Mouse (Mus musculus) limb, embryonic 12.5 days (tissue): ENCODE measurements around the gene Lao1. TPM values are rescaled to one million over a fixed set of nuclear protein-coding genes. Genes with fewer than 3 reads are reported as not detected.

Experiments
- ATAC-seq: fragments of 200-750 bp; cut with Nextera tagmentation; 2 replicates; pipeline ENCODE4 v1.8.0; 2017; ENCODE audit warnings: low read depth, moderate TSS enrichment; ENCODE audit not compliant: insufficient number of reproducible peaks, insufficient read depth, low FRiP score, low TSS enrichment
- H3K27ac ChIP-seq: fragments of 300-500 bp; sonication (generic); 2 replicates; pipeline ENCODE4 v1.5.1; 2016; ENCODE audit warnings: mild to moderate bottlenecking, moderate library complexity
- H3K27me3 ChIP-seq: fragments of 300-500 bp; sonication (generic); 2 replicates; pipeline ENCODE4 v1.6.1; 2016; ENCODE audit warnings: mild to moderate bottlenecking, moderate library complexity
- H3K36me3 ChIP-seq: fragments of 300-500 bp; sonication (generic); 2 replicates; pipeline ENCODE4 v1.6.1; 2016; ENCODE audit warnings: mild to moderate bottlenecking, moderate library complexity
- H3K4me1 ChIP-seq: fragments of 300-500 bp; sonication (generic); replicated peaks from 2 replicates; pipeline ENCODE4 v1.6.1; 2016
- H3K4me2 ChIP-seq: fragments of 300-500 bp; sonication (generic); 2 replicates; pipeline ENCODE4 v1.6.1; 2016; ENCODE audit warnings: mild to moderate bottlenecking, moderate library complexity
- H3K4me3 ChIP-seq: fragments of 300-500 bp; sonication (generic); replicated peaks from 2 replicates; pipeline ENCODE4 v1.5.1; 2016; ENCODE audit warnings: mild to moderate bottlenecking
- H3K9ac ChIP-seq: fragments of 300-500 bp; sonication (generic); replicated peaks from 2 replicates; pipeline ENCODE4 v1.6.1; 2016; ENCODE audit warnings: mild to moderate bottlenecking, moderate library complexity
- H3K9me3 ChIP-seq: fragments of 300-500 bp; sonication (generic); 2 replicates; pipeline ENCODE4 v1.6.1; 2016; ENCODE audit warnings: mild to moderate bottlenecking, moderate library complexity
- WGBS: fragments of 180-500 bp; shearing (Covaris S2); methylation state at CpG from one replicate; pipeline ENCODE4 v1.1.7; 2016; 5-methylcytosine and 5-hydroxymethylcytosine counted together
- polyA plus RNA-seq: library from polyadenylated mRNA; unstranded; fragments of >200 nt; fragmentation: Nextera tagmentation; extraction: Ambion mirVana; gene quantifications from 2 replicates; pipeline ENCODE4 v1.2.1, GENCODE M21; 2016

Gene Lao1
- polyA plus RNA-seq, 1 experiment from 2014 or later, result not detected

DNA sequence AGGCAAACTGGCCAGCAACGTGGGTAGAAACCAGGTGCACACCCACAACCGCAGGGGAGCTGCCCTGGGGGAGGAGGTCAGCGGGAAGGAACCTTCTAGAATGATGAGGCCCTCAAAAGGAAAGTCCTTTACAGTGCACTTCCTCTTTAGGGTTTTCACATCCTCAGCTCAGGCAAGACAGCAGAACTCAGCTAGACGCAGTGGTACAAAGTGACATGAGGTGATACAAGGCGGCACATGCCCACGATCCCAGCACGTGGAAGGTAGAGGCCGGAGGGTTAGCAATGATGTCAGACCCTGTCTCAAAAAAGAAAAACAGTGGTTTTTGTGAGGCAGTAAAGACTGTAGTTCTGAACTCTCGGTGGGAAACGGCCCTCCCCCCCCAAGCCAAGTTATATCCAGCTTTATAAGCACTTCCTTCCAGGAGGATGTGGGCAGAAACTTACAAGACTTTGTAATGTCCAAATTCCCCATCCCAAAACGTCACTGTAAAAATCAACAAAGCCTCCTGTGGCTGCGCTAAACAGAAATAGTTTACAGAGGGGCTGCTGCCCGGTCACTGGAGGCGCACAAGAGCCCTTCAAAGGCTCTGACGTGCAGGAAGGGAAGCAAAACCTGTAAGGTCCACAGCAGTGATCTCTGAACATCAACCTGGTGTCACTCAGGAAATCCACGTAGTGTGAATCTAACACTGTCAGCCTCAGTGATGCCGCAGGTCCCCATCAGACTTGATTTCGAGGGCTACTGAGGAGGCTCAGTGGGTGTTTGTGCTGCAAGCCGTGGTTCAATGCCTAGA is 38.5 kb downstream of the Lao1 start:
- Histone ChIP-seq H3K27ac (no peak overlapping the region), H3K4me2 (no peak overlapping the region), H3K4me3 (no peak overlapping the region), H3K9me3 (peaks cover 8% of the 10 kb centered on the region), H3K4me1 (peaks cover 8% of the 10 kb centered on the region; the same call in 1 of the 2 replicates), H3K36me3 (no peaks in the 10 kb centered on the region), H3K27me3 (peaks cover 4% of the 10 kb centered on the region; the same call in 1 of the 2 replicates), H3K9ac (no peak overlapping the region)
- no peak for ATAC-seq
- 66% methylated on average over 19 of the region's 19 CpGs for WGBS

DNA sequence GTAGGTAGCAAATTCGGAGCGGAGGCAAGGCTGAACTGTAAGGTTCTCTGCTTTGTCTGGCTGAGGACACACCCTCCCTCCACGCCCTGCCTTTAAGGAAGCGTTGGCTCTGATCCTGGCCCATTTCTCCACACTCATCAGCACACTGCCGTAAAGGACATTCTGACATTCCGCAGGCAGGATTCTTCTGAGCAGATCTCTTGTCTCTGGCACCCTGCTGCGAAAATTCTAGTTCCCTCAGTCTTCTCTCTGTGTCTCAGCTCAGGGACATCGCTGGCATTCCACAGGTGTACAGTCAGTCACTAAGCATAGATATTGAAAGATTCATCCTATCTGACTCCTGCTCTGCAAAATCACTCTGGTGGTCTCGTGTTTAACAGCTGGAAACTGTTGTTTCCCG is 40.3 kb downstream of the Lao1 start:
- WGBS, result 62% methylated on average over 10 of the region's 10 CpGs
- Histone ChIP-seq H3K4me2 (no peak overlapping the region), H3K9ac (no peak overlapping the region), H3K4me1 (peaks cover 8% of the 10 kb centered on the region; the same call in 1 of the 2 replicates), H3K9me3 (no peaks in the 10 kb centered on the region), H3K4me3 (no peak overlapping the region), H3K36me3 (no peaks in the 10 kb centered on the region), H3K27ac (no peak overlapping the region), H3K27me3 (peaks cover 4% of the 10 kb centered on the region; the same call in 1 of the 2 replicates)
- ATAC-seq, result no peak

DNA sequence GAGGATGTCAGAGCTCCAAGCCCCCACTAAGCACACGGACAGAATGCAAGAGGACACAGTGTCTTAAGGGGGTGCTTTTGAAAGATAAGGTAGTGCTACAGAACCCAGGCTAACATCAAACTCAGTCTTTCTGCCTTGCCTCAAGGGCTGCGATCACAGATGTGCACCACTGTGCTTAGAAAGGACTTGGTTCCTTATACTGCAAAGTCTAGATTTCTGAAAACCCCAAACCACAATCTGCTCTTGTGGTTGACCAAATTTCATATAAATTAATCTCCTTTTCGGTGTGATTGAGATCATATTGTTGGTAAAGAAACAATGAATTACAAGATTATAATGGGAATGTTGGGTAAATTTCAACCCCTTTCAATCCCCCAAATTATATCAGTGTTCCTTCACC is 41.1 kb downstream of the Lao1 start:
- no peak for ATAC-seq
- Histone ChIP-seq H3K4me1 (peaks cover 8% of the 10 kb centered on the region; the same call in 1 of the 2 replicates), H3K9ac (no peak overlapping the region), H3K9me3 (no peaks in the 10 kb centered on the region), H3K27me3 (peaks cover 4% of the 10 kb centered on the region; the same call in 1 of the 2 replicates), H3K27ac (no peak overlapping the region), H3K4me3 (no peak overlapping the region), H3K36me3 (no peaks in the 10 kb centered on the region), H3K4me2 (no peak overlapping the region)
- WGBS, result 81% methylated on average over 3 of the region's 3 CpGs

DNA sequence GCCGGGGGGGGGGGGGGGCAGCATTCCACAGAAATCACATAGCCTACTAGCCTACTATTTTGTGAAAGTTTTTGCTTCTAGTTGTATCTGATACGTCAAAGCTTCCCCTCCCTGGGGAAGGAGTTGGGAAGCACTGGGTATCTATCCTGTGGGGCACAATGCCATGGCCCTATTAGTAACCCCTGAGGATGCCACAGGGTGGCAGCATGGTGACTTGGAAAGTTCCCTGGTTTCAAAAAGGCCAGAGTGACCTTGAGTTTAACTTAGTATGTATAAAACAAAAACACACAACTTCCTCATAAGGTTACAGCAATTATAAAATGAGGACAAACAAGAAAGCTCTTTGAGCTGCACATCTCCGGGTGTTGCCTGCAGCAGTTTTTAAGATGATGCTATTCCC is 42.8 kb downstream of the Lao1 start:
- Histone ChIP-seq H3K9ac (no peak overlapping the region), H3K27ac (no peak overlapping the region), H3K9me3 (no peaks in the 10 kb centered on the region), H3K36me3 (no peaks in the 10 kb centered on the region), H3K4me1 (peaks cover 13% of the 10 kb centered on the region; the same call in 1 of the 2 replicates), H3K4me2 (no peak overlapping the region), H3K27me3 (peaks cover 4% of the 10 kb centered on the region; the same call in 1 of the 2 replicates), H3K4me3 (no peak overlapping the region)
- ATAC-seq, result no peak
- WGBS, result 78% methylated on average over 3 of the region's 3 CpGs

DNA sequence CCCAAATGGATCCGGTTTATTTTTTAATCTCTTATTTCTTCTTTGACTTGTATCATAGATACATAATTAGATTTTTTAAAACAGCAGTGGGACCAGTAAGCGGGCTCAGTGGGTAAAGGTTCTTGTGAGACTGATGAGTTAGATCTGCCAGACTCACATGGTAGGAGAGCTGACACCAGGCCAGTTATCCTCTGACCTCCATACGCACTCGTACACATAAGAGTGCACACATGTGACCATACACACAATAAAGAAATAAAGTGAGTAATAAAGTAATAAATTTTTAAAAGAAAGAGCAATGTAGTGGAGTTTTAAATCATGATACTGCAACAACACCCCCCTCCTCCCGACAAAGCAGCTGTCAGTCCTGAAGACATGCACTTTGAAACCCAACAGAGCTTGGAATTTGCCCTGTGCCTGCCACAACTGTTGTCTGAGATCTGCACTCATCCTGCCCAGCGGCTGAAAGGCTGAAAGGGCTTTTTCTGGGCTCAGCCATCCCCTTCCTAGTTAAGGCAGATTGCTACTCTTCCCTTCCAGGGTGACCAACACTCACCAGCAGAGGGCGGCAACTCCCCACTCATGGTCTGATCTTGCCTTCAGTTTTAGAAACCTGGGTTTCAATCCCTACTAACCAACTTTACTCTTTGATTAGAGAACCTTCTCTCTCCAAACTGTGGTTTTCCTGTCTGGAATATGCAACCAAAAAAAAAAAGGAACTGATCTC is 43.4 kb downstream of the Lao1 start:
- Histone ChIP-seq H3K27me3 (peaks cover 4% of the 10 kb centered on the region; the same call in 1 of the 2 replicates), H3K9ac (no peak overlapping the region), H3K4me2 (no peak overlapping the region), H3K36me3 (no peaks in the 10 kb centered on the region), H3K4me1 (peaks cover 11% of the 10 kb centered on the region; the same call in 1 of the 2 replicates), H3K9me3 (no peaks in the 10 kb centered on the region), H3K27ac (no peak overlapping the region), H3K4me3 (no peak overlapping the region)
- 45% methylated on average over 7 of the region's 7 CpGs for WGBS
- ATAC-seq, result peak; percentile 67; the same call in 1 of the 2 replicates

DNA sequence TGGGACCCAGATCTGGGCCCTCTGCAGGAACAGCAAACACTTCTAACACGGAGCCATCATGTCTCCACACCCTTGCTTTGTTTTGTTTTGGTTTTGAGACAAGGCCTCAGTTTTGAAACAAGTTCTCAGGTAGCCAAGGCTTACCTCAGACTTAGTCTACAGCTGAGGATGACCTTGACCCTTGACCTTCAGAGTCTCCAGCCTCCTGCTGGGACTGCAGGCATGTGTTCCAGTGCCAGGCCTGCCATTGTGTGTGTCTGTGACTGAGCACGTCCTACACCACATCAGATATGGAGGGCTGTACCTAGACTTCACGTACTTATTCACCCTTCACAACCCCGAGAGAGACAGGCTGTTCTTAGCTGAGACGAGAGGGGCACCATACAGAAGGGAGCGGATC is 46.2 kb downstream of the Lao1 start:
- no peak overlapping the region for H3K27ac ChIP-seq
- H3K27me3 ChIP-seq, result no peaks in the 10 kb centered on the region
- no peak for ATAC-seq
- H3K9ac ChIP-seq, result no peak overlapping the region
- no peaks in the 10 kb centered on the region for H3K9me3 ChIP-seq
- H3K36me3 ChIP-seq, result no peaks in the 10 kb centered on the region
- no peak overlapping the region for H3K4me3 ChIP-seq
- peaks cover 9% of the 10 kb centered on the region; the same call in 1 of the 2 replicates for H3K4me1 ChIP-seq
- H3K4me2 ChIP-seq, result no peak overlapping the region
- WGBS, result 86% methylated on average over 6 of the region's 6 CpGs

DNA sequence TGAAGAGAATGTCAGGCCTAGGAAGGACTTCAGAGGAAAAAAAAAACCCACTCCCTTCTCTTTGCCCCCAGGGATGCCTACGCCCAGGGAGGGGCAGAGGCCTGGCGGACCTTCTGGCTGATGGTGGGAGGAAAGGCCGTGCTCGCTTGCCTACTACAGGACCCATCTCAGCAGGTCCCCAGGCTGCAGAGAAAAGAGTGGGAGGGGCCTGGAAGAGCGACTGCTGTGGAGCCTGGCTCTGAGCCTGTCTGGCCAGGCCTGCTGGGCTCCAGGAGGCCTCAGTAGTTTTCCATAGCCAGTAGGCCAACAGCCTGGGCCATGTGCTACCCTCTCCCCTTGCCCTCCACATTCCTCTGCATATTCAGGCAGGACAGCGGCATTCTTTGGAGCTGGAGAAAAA is 47.1 kb downstream of the Lao1 start:
- H3K4me1 ChIP-seq, result peaks cover 9% of the 10 kb centered on the region; the same call in 1 of the 2 replicates
- H3K4me3 ChIP-seq, result no peak overlapping the region
- no peaks in the 10 kb centered on the region for H3K36me3 ChIP-seq
- no peak overlapping the region for H3K27ac ChIP-seq
- 35% methylated on average over 6 of the region's 6 CpGs for WGBS
- ATAC-seq, result no peak
- no peak overlapping the region for H3K4me2 ChIP-seq
- no peaks in the 10 kb centered on the region for H3K9me3 ChIP-seq
- no peak overlapping the region for H3K9ac ChIP-seq
- H3K27me3 ChIP-seq, result no peaks in the 10 kb centered on the region

DNA sequence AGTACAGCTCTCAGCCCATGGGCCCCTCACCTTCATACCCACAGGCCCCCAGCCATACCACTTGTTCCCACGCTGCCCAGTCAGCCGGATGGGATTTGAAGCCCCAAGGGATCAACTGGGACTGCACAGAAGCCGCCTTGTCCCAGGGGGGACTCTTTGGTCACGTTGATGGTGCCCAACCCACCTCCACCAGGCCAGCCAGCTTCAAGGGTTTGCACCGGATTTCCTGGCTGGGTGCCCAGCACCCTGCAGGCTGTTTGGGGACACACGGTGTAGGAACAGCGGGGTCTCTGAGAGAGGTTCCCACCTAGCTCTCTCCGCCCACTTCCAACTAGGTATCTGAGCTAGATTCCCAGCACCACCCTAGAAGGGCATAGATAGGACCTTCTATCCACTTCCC is 48.4 kb downstream of the Lao1 start:
- no peak for ATAC-seq
- H3K36me3 ChIP-seq, result no peaks in the 10 kb centered on the region
- no peak overlapping the region for H3K4me2 ChIP-seq
- no peak overlapping the region for H3K4me3 ChIP-seq
- H3K27ac ChIP-seq, result no peak overlapping the region
- 77% methylated on average over 8 of the region's 8 CpGs for WGBS
- peaks cover 9% of the 10 kb centered on the region; the same call in 1 of the 2 replicates for H3K4me1 ChIP-seq
- H3K9ac ChIP-seq, result no peak overlapping the region
- H3K9me3 ChIP-seq, result no peaks in the 10 kb centered on the region
- no peaks in the 10 kb centered on the region for H3K27me3 ChIP-seq

DNA sequence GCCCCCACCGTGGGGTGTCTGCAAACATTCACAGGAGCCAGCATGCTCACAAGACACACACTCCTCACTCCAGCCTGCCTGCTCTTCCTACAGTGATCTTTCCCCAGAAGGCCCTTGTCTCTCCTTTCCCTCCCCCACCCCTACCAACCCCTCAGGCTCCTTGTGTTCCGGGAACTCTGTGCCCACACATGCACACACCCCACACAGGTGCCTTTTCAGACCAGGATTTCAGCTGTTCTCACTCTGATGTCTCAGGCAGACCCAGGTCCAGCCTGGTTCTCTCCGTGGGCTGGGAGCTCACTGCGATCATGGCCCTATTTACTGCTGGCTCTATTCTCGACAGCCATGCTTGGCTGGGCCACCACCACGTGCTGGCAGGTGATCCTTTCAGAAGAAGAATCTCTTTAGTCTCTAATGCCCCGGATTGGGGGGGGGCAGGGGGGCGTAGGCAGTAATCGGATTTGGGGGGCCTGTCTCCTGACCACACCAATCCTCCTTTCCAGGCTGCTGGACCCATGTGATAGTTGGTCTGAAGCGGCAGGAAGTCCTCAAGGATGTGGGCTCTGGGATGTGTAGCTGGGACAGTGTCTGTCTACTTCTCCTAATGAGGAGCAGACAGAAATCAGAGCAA is 49.8 kb downstream of the Lao1 start:
- Histone ChIP-seq H3K9me3 (no peaks in the 10 kb centered on the region), H3K4me2 (no peak overlapping the region), H3K4me1 (peaks cover 9% of the 10 kb centered on the region; the same call in 1 of the 2 replicates), H3K9ac (no peak overlapping the region), H3K27me3 (no peaks in the 10 kb centered on the region), H3K4me3 (no peak overlapping the region), H3K27ac (no peak overlapping the region), H3K36me3 (no peaks in the 10 kb centered on the region)
- WGBS, result 63% methylated on average over 10 of the region's 10 CpGs
- ATAC-seq, result no peak

DNA sequence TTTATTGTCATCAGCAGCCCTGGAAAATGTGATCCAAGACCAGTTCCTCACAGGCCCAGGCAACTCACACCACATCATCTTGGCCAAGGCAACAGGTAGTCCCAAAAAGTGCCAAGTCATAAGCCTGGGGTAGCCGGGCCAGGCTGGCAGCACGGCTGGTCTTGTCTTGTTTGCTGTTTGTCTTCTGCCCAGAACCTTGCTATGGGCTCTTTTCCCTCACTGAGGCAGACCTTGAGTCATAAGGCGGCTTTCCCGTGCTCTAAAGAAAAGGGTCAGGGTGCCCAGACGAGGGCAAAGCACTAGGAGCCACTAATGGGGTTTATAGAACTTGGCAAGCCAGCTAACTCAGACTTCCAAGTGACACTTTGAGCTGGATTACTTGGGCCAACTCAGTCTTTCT is 51.7 kb downstream of the Lao1 start:
- H3K9me3 ChIP-seq, result no peaks in the 10 kb centered on the region
- H3K4me1 ChIP-seq, result peaks cover 9% of the 10 kb centered on the region; the same call in 1 of the 2 replicates
- H3K4me3 ChIP-seq, result no peak overlapping the region
- H3K27ac ChIP-seq, result no peak overlapping the region
- no peak for ATAC-seq
- WGBS, result 83% methylated on average over 5 of the region's 5 CpGs
- H3K27me3 ChIP-seq, result no peaks in the 10 kb centered on the region
- H3K36me3 ChIP-seq, result no peaks in the 10 kb centered on the region
- H3K4me2 ChIP-seq, result no peak overlapping the region
- no peak overlapping the region for H3K9ac ChIP-seq

DNA sequence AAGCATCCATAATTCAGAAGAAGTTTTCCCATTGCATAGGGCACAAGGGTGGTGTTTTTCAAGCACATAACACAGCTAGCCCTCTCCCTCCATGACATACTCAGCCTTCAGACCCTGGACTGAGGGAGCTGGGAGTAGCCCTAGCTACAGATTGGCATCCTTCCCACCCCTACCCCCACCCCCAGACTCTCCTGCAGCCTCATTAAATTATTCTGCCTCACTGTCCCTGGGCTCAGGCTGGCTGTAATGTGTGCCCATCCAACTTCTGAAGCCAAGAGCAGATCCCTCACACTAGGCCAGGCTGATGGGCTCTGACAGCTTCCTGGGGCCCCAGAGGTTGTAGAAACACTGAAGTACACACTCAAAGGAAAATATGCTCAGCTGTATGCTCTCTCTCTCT is 53.6 kb downstream of the Lao1 start:
- Histone ChIP-seq H3K36me3 (no peaks in the 10 kb centered on the region), H3K4me2 (no peak overlapping the region), H3K4me3 (no peak overlapping the region), H3K27me3 (no peaks in the 10 kb centered on the region), H3K4me1 (peaks cover 15% of the 10 kb centered on the region), H3K27ac (no peak overlapping the region), H3K9me3 (no peaks in the 10 kb centered on the region), H3K9ac (no peak overlapping the region)
- no peak for ATAC-seq
